Mouse (Mus musculus): ENCODE results near the gene Serpina10.

DNA sequence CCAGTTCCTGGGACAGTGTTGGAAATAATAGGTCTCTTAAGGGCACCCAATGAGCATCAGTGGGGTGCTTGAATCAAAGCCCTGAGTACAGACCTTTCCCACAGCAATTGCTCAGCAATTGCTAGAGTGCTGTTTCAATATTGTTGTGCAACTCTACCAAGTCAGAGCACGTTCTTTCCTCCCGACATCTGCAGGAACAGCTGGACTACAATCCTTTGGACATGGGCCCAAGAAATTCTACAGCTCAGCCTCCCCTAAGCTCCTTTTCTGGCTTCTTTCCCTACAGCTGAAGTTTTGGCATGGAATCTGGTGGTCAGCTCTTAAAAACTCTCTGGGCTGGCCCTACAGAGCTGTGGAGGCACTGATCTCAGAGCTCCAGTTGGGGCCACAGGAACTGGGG, 41.9 kb upstream of the Serpina10 start:
- TF ChIP-seq ZKSCAN1 (IDR thresholded peaks at IDR 0.05; ENCODE audit: borderline replicate concordance, low read depth, low read length), result no peak
- no peak for TF ChIP-seq EP300 (IDR thresholded peaks at IDR 0.05; ENCODE audit: low read length)
- TF ChIP-seq TBP (conservative IDR thresholded peaks at IDR 0.05; ENCODE audit: low read depth, low read length), result no peak
- no peak for TF ChIP-seq CTCF (conservative IDR thresholded peaks at IDR 0.05 in 1 of 2, IDR thresholded peaks at IDR 0.05 in 1 of 2; ENCODE audit: low read depth in 2 of 2, low read length in 2 of 2)
- TF ChIP-seq RAD21 (IDR thresholded peaks at IDR 0.05; ENCODE audit: low read depth, low read length), result no peak
- no peak for TF ChIP-seq NRF1 (IDR thresholded peaks at IDR 0.05; ENCODE audit: low read depth, low read length)
- TF ChIP-seq ETS1 (conservative IDR thresholded peaks at IDR 0.05; ENCODE audit: low read depth, low read length), result no peak

Measured in CH12.LX (cell line).